Mouse (Mus musculus) MEL (cell line): ENCODE data around the gene Tsc22d1.

ENCODE experiments used
- CTCF ChIP-seq, 3 experiments: IDR thresholded peaks in 2 of 3; conservative IDR thresholded peaks in 1 of 3; 2 replicates each; pipeline ENCODE4 v1.5.1; 2011 to 2012; ENCODE audit warnings: low read length in 3 of 3, low read depth in 2 of 3, mild to moderate bottlenecking in 2 of 3, improper control_type of control experiment in 1 of 3, inconsistent platforms in 1 of 3, mixed read lengths in 1 of 3, moderate library complexity in 1 of 3; ENCODE audit not compliant: control insufficient read depth in 1 of 3, insufficient read depth in 1 of 3, poor library complexity in 1 of 3, severe bottlenecking in 1 of 3
- MEF2A ChIP-seq: IDR thresholded peaks from 2 replicates; pipeline ENCODE4 v1.6.1; 2014; ENCODE audit warnings: low read depth, mild to moderate bottlenecking, inconsistent platforms, low read length, improper control_type of control experiment; ENCODE audit not compliant: poor library complexity, insufficient replicate concordance, severe bottlenecking; ENCODE audit errors: extremely low read depth
- UBTF ChIP-seq: IDR thresholded peaks from 2 replicates; pipeline ENCODE4 v1.6.1; 2012; ENCODE audit warnings: low read depth, mild to moderate bottlenecking, inconsistent platforms, low read length, improper control_type of control experiment, moderate library complexity, borderline replicate concordance; ENCODE audit not compliant: insufficient read depth

DNA sequence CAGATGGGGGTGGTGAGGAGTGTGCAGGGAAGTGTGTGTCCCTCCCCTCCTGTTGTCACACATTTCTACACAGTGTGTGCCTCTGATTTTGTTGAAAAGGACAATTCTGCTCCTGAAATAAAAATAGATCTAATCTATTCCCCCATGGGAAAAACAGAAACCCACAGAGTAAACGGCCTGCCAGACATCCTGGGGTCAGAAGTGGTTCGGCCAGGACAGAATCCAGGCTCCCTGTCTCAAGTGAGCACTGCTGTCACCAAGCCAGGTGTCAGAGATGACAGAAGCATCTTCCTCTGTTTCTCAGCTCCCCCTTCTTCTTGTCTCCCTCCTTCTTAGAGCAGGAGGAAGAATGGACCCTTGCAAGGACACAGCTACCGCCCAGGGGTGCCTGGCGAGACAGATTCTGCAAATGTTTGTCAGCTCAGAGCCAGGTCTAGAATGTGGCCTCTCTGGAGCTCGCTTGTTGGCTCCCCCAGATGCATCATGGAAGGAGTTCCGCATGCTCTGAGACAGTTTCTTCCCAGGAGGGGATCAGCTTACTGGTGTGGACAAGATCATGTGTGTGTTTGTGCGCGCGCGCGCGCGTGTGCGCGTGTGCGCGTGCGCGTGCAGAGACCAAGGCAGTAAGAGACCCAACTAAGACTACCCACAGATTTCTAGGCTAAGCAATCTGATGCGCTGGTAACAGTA lies 112.4 kb downstream of the Tsc22d1 start:
- TF ChIP-seq CTCF (IDR thresholded peaks at IDR 0.05 in 2 of 3, conservative IDR thresholded peaks at IDR 0.05 in 1 of 3; ENCODE audit: control insufficient read depth in 1 of 3, insufficient read depth in 1 of 3, low read depth in 2 of 3, low read length in 3 of 3, poor library complexity in 1 of 3, severe bottlenecking in 1 of 3) (no peak), MEF2A (no peak), UBTF (no peak)
